Mouse (Mus musculus) stomach, embryonic 15.5 days (tissue): ENCODE measurements at regions not wholly inside any gene's neighbourhood (a gene's known extent, or its start where the extent isn't known, plus 50 kb on each side); places are given as distances from the start of the nearest gene placed in this dataset.

Source experiments
- ATAC-seq: fragments of 200-750 bp; cut with Nextera tagmentation; 2 replicates; pipeline ENCODE4 v1.8.0; 2017; ENCODE audit warnings: low read depth, moderate number of reproducible peaks, moderate TSS enrichment; ENCODE audit not compliant: insufficient read depth, low FRiP score
- H3K27ac ChIP-seq: fragments of 300-500 bp; sonication (generic); 2 replicates; pipeline ENCODE4 v1.5.1; 2015; ENCODE audit warnings: mild to moderate bottlenecking, inconsistent platforms
- H3K27me3 ChIP-seq: fragments of 300-500 bp; sonication (generic); replicated peaks from 2 replicates; pipeline ENCODE4 v1.6.1; 2015; ENCODE audit warnings: inconsistent platforms
- H3K36me3 ChIP-seq: fragments of 300-500 bp; sonication (generic); 2 replicates; pipeline ENCODE4 v1.6.1; 2015; ENCODE audit warnings: inconsistent platforms
- H3K4me1 ChIP-seq: fragments of 300-500 bp; sonication (generic); 2 replicates; pipeline ENCODE4 v1.6.1; 2015; ENCODE audit warnings: inconsistent platforms
- H3K4me2 ChIP-seq: fragments of 300-500 bp; sonication (generic); 2 replicates; pipeline ENCODE4 v1.6.1; 2015; ENCODE audit warnings: mild to moderate bottlenecking, inconsistent platforms
- H3K4me3 ChIP-seq: fragments of 300-500 bp; sonication (generic); replicated peaks from 2 replicates; pipeline ENCODE4 v1.5.1; 2015; ENCODE audit warnings: inconsistent platforms
- H3K9ac ChIP-seq: fragments of 300-500 bp; sonication (generic); 2 replicates; pipeline ENCODE4 v1.6.1; 2015; ENCODE audit warnings: inconsistent platforms
- H3K9me3 ChIP-seq: fragments of 300-500 bp; sonication (generic); 2 replicates; pipeline ENCODE4 v1.6.1; 2016; ENCODE audit warnings: inconsistent platforms
- WGBS: fragments of 180-500 bp; shearing (Covaris S2); methylation state at CpG from one replicate; pipeline ENCODE4 v1.1.7; 2015; 5-methylcytosine and 5-hydroxymethylcytosine counted together

GRCm38 (mm10) chr16:14800209-14800608 is 106.2 kb upstream of the Efcab1 start:
- Histone ChIP-seq H3K27ac (0 out of 2 replicates have a peak overlapping the region, but pooled peaks have one; percentile 19), H3K9ac (no peak overlapping the region), H3K36me3 (no peaks in the 10 kb centered on the region), H3K9me3 (no peaks in the 10 kb centered on the region), H3K4me2 (no peak overlapping the region), H3K4me3 (no peak overlapping the region), H3K27me3 (no peaks in the 10 kb centered on the region), H3K4me1 (no peaks in the 10 kb centered on the region)
- no peak for ATAC-seq
- WGBS = 45% methylated on average over 13 of the region's 13 CpGs

GRCm38 (mm10) chr16:14827008-14827407 is 79.4 kb upstream of the Efcab1 start:
- H3K9me3 ChIP-seq = no peaks in the 10 kb centered on the region

GRCm38 (mm10) chr16:14840786-14841185 is 65.6 kb upstream of the Efcab1 start:
- Histone ChIP-seq H3K27me3 (no peaks in the 10 kb centered on the region), H3K27ac (no peak overlapping the region), H3K9ac (no peak overlapping the region), H3K36me3 (no peaks in the 10 kb centered on the region), H3K4me2 (no peak overlapping the region), H3K9me3 (no peaks in the 10 kb centered on the region), H3K4me3 (no peak overlapping the region), H3K4me1 (no peaks in the 10 kb centered on the region)
- ATAC-seq = no peak

More at GRCm38 (mm10) chr16:14827008-14827407, 79.4 kb upstream of the Efcab1 start:
- Histone ChIP-seq H3K9ac (no peak overlapping the region), H3K4me2 (no peak overlapping the region), H3K4me3 (no peak overlapping the region), H3K27ac (no peak overlapping the region), H3K4me1 (no peaks in the 10 kb centered on the region), H3K27me3 (no peaks in the 10 kb centered on the region), H3K36me3 (no peaks in the 10 kb centered on the region)
- 82% methylated on average over 3 of the region's 3 CpGs for WGBS
- ATAC-seq = no peak
